Mouse (Mus musculus) Patski (cell line): ENCODE measurements around the gene Plk5. TPM values are rescaled to one million over a fixed set of nuclear protein-coding genes. Genes with fewer than 3 reads are reported as not detected.

ENCODE experiments used
- ATAC-seq: fragments of 100-300 bp; one replicate; pipeline ENCODE4 v1.8.0; 2021
- CTCF ChIA-PET: fragments of 350-600 bp; sonication (Branson Sonifier 250); formaldehyde crosslinking; loops from one replicate; lab custom pipeline; 2022; ENCODE audit warnings: inconsistent platforms; lab: Charles Lee
- POLR2A ChIA-PET: fragments of 350-600 bp; sonication (Branson Sonifier 250); formaldehyde crosslinking; loops from one replicate; lab custom pipeline; 2022; ENCODE audit warnings: antibody characterized with exemption, inconsistent platforms; lab: Charles Lee
- DNase-seq: peaks from one replicate; pipeline ENCODE4 v3.0.0-alpha.2; 2011; ENCODE audit warnings: low read depth, low spot score
- H3K27me3 ChIP-seq: fragments of 371-371 bp; one replicate; pipeline ENCODE4 v1.5.1; 2021
- CTCF ChIP-seq: fragments of 100-300 bp; IDR thresholded peaks from one replicate; pipeline ENCODE4 v1.5.1; 2021
- in situ Hi-C: fragments of 300-500 bp; cut with MboI; formaldehyde crosslinking; loops from 3 replicates; pipeline ENCODE4 v1.11.1; 2018; ENCODE audit warnings: low pct_unique_long_range_greater_than_20kb, mixed read lengths
- polyA plus RNA-seq: library from polyadenylated mRNA; unstranded; gene quantifications from one replicate; pipeline ENCODE4 v1.2.3, GENCODE M21; 2021

Gene Plk5
- polyA plus RNA-seq, 1 experiment from 2014 or later = 0.62 TPM

GRCm38 (mm10) chr10:80331636-80332524 lies 24.4 kb upstream of the Plk5 start:
- no peak for TF ChIP-seq CTCF
- ATAC-seq = no peak
- CTCF ChIA-PET = interaction anchor here (1.1 to 1.8 kb wide), 2 partner anchors 8 to 19 kb away, joined by 3 to 6 read pairs; no protein-coding TSS in a partner anchor
- POLR2A ChIA-PET = interaction anchor here (1.5 kb wide), 1 partner anchor 12 kb away, joined by 4 read pairs; no protein-coding TSS in a partner anchor
- no peak for DNase-seq
- no peaks in the 10 kb centered on the region for H3K27me3 ChIP-seq
- in situ Hi-C loops = no loop called here

DNA sequence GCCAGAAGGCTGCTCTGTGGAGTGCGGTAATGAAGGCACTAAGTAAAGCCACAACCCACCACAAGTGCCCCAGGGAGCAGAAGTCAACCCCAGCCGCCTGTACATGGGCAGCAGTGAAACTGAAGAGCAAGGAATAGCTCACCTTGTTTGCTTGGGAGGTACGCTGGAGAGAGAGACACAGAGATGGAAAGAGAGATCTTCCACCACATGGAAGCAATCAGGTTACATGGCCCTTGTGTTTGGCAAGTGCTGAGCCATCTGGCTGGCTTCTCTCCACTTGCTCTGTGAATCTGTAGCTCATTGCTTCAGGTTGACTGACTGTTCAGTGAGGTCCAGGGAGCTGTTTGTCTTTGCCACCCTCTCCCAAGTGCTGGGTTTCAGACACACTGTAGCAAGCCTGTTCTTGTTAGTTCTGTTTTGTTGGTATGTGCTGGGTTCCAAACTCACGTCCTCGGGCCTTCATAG lies 23.7 kb upstream of the Plk5 start:
- DNase-seq (no peak), ATAC-seq (no peak)
- H3K27me3 ChIP-seq = no peaks in the 10 kb centered on the region
- in situ Hi-C loops = no loop called here
- TF ChIP-seq CTCF = no peak
- POLR2A ChIA-PET = interaction anchor here (1.5 kb wide), 1 partner anchor 11 kb away, joined by 4 read pairs; no protein-coding TSS in a partner anchor
- CTCF ChIA-PET = interaction anchor here (1.8 kb wide), 1 partner anchor 18 kb away, joined by 6 read pairs; no protein-coding TSS in a partner anchor

DNA sequence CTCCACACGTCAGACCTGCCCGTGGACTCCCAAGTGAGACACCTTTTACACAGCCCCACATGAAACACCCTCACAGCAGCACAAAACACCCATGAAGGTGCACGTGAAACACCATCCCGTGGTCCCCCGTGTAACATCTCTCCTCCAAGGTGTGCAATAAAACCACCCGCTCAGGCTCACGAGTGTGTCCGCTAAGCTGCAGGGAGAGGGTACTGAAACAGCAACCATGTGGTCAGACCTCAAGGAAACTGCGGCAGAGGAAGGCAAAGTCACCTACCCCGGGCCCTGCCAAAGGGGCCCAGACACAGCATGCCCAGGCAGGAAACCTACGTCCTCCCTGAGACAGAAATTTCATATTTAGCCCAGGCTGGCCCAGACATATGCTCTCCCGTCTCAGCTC lies 20.0 kb upstream of the Plk5 start:
- ChIA-PET POLR2A (no interaction called here), CTCF (no interaction called here)
- in situ Hi-C loops = no loop called here
- DNase-seq = no peak
- ATAC-seq = no peak
- H3K27me3 ChIP-seq = no peaks in the 10 kb centered on the region
- TF ChIP-seq CTCF = no peak

DNA sequence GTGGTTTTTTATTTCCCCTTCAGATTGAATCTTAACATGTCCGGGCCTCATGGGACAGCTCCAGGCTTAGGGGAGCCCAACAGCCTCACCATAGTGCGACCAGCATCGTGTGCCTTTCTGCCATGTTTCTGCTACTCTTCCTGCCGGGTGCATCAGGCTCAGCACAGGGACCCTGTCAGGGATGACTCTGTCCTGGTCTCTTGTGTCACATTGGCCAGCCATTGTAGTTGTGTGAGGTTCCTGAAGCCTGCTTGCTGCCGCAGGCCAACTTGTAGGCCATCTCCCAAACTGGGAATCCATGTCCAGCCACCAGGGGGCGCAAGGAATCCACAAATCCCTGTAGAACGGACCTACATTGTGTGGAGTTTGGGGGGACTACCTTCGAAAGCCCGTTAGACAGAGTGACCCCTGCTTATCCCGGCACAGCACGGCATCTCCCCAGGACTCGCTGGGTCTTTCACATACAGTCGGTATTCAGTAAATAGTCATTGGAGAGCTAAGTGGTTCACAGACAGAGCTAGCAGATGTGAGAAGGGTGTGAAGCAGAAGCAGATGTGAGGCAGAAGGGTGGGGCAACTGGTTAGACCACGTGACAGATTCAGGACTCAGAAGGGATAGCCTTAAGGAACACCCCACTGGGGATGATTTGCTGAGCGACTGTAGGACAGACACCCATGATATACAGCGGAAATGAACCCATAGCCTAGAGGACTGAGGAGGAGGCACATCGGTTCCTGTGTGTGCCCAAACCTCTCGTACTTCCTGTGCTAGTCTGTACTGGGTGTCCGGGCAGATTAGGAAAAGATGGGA lies 16.1 kb upstream of the Plk5 start:
- H3K27me3 ChIP-seq = no peaks in the 10 kb centered on the region
- ChIA-PET CTCF (interaction anchor here (0.9 to 2.1 kb wide), 10 partner anchors 9 to 64 kb away, joined by 3 to 13 read pairs (median 4); partner anchors contain the start of gene Reep6), POLR2A (no interaction called here)
- in situ Hi-C loops = no loop called here
- no peak for TF ChIP-seq CTCF
- DNase-seq (peak; percentile 22), ATAC-seq (no peak)

DNA sequence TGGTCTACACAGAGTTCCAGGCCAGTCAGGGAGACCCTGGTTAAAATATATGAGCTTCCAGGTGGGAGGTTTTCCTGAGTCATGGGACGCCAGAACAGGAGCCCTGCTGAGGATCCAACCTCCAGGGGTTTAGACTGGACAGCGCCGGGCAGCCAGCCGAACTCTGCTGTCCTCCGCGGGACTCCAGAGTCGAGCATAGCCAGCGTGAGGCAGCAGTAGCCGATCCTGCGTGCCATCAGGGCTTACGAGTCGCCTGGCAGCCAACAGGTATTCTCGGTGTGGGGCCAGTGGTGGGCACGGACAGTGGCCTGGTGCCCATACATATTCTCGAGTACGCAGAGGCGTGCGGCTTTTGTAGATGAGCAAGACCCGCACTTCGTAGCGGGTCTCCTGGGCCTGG lies 15.2 kb upstream of the Plk5 start:
- in situ Hi-C loops = no loop called here
- ChIA-PET CTCF (interaction anchor here (0.9 to 2.1 kb wide), 7 partner anchors 10 to 44 kb away, joined by 3 to 13 read pairs (median 4); partner anchors contain the start of gene Reep6), POLR2A (no interaction called here)
- no peak for TF ChIP-seq CTCF
- DNase-seq (no peak), ATAC-seq (no peak)
- no peaks in the 10 kb centered on the region for H3K27me3 ChIP-seq

- TF ChIP-seq CTCF = no peak
- ChIA-PET CTCF (interaction anchor here (1.3 to 2.1 kb wide), 3 partner anchors 9 to 45 kb away, joined by 3 to 13 read pairs (median 5); no protein-coding TSS in a partner anchor), POLR2A (no interaction called here)
- no peaks in the 10 kb centered on the region for H3K27me3 ChIP-seq
- DNase-seq (no peak), ATAC-seq (no peak)
- in situ Hi-C loops = no loop called here
Observed at GRCm38 (mm10) chr10:80341491-80342304, 14.6 kb upstream of the Plk5 start.

GRCm38 (mm10) chr10:80342305-80342748 lies 13.9 kb upstream of the Plk5 start:
- TF ChIP-seq CTCF = no peak
- in situ Hi-C loops = no loop called here
- ChIA-PET CTCF (no interaction called here), POLR2A (no interaction called here)
- DNase-seq (no peak), ATAC-seq (no peak)
- no peaks in the 10 kb centered on the region for H3K27me3 ChIP-seq

- in situ Hi-C loops = no loop called here
- no peak for TF ChIP-seq CTCF
- peak; percentile 31 for DNase-seq
- peak; percentile 24 for ATAC-seq
- H3K27me3 ChIP-seq = no peaks in the 10 kb centered on the region
- CTCF ChIA-PET = no interaction called here
- POLR2A ChIA-PET = interaction anchor here (1.7 kb wide), 1 partner anchor 11 kb away, joined by 4 read pairs; no protein-coding TSS in a partner anchor
Observed at GRCm38 (mm10) chr10:80342749-80343424, 13.4 kb upstream of the Plk5 start.

- no peak for TF ChIP-seq CTCF
- POLR2A ChIA-PET = interaction anchor here (1.7 kb wide), 1 partner anchor 12 kb away, joined by 4 read pairs; no protein-coding TSS in a partner anchor
- in situ Hi-C loops = no loop called here
- no peaks in the 10 kb centered on the region for H3K27me3 ChIP-seq
- ATAC-seq (no peak), DNase-seq (no peak)
- CTCF ChIA-PET = no interaction called here
Observed at GRCm38 (mm10) chr10:80343425-80343895, 12.8 kb upstream of the Plk5 start.
